Mouse (Mus musculus) thymus, postnatal 0 days (tissue): ENCODE measurements around the gene Ndufa8. TPM values are rescaled to one million over a fixed set of nuclear protein-coding genes. Genes with fewer than 3 reads are reported as not detected.

Experiments
- DNase-seq: peaks from one replicate; pipeline ENCODE4 v3.0.0-alpha.2; 2015; ENCODE audit warnings: low spot score
- polyA plus RNA-seq: library from polyadenylated mRNA; unstranded; fragments of >200 nt; fragmentation: Nextera tagmentation; extraction: Ambion mirVana; gene quantifications from 2 replicates; pipeline ENCODE4 v1.2.1, GENCODE M21; 2015

The Ndufa8 gene
- polyA plus RNA-seq, result 261 and 272 TPM in 2 replicates

DNA sequence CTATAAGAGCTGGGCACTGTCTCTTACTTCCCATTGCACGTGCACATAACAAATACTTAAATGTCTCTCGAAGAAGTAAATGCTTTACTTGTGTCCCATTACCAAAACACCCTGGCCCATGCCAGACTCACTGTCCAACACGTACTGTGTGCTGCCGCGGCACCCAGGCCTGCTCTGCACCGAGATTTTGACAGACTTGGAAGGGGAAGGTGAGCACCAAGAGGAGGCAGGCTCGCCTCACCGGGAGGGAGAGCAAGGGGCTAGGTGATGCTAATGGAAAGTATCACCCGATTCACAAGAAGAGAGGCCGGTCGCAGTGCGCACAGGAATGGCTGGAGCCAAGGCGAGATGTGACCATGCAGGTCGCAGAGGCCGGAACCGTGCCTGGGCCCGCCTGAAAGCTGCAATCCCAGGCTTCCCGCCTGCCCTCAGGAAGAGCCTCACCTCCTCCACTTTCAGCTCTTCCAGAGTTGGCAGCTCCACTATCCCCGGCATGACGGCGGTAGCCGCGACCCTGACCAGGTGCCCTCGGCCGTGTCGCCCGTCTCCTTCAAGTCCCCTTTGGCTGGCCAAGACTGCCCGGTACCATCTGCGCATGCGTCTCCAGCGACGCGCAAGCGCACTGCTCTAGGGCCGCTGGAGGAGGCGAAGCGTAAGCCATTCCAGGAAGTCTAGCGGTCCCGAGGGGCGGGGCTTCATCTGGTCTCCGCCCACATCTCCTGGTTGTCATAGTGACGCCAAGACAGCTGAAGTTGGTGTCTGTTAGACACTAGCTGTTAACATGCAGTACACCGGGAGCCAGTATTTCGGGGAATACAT is at the start of gene Ndufa8, which contains the start of gene Morn5:
Gene Ndufa8 (minus strand): TSS at position 659 of the 819 bp plus-strand sequence.
Gene Morn5 (plus strand): TSS at position 711 of the 819 bp plus-strand sequence.
- peak; percentile 98 for DNase-seq

DNA sequence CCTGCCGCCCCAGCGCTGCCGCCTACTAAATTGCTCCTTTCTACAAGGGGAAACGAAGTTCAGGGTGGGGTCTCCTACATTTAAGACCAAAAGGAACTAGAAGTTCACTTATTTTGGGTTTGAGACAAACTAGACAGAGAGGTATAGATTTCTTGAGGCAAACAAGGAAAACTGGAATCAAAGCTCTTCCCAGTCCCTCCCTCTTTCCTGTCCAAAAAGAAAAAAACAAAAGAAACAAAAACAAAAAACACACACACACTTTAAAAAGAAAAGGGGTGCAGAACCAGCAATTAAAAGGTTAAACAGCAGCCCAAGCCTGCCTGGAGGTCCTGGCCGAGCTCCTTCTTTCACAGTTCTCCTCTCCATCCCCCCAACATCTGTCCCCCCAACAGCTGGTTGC is 48.8 kb upstream of the Ndufa8 start:
- DNase-seq, result no peak

DNA sequence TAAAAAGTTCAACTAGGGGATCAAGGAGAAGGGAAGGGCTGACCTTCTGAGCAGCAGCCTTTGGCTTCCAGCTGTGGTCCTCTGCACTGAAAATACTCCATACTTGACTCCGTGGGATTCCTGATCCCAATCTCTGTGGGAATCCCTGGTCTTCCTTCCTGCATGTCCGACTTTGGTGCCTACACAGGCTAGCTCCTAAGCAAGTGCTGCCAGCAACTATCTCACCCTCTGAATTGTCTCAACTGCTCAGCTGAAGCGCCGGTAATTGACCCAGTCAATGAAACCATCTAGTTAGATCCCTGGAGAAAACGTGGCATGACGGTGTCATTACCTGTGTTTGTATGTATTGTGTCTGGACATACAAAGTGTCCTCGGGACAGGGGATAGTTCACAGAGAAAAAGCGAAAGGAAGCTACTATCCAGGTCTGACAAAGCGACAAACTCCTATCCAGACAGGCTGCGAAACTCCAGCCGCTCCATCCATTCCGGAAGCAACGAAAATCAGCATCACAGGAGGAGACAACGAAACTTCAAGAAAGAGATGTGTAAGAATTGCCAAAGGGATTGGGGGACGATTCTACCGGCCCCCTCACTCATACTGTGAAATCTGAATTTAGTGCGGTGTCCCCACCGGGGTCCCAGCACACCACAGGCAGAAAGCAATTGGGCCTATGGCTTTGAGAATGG is 48.1 kb upstream of the Ndufa8 start:
- no peak for DNase-seq

DNA sequence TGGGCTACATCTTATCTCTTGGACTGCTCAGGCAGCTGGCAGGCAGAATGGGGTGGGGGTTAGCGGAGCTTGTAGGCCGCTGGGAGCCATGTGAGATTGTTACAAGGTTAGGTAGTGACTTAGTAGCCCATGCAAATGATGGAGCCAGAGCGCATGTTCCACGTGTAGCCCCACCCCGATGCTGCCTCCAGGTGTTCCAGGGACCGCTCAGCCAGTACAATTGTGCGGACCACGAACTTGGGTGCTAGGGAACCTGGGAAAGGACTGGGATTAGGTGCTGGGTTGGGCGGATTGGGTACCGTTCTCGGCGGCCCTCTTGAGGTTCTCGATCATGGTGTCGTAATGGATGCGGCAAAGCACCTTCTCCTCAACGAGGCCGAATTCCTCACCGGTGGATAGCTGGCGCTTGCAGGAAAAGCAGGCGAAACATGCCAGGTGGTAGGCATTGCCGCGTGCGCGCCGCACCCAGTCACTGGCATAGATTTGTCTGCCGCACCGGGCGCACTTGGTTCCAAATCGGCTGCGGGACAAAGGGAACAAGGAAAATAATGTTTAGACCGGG is 44.8 kb upstream of the Ndufa8 start:
- no peak for DNase-seq

DNA sequence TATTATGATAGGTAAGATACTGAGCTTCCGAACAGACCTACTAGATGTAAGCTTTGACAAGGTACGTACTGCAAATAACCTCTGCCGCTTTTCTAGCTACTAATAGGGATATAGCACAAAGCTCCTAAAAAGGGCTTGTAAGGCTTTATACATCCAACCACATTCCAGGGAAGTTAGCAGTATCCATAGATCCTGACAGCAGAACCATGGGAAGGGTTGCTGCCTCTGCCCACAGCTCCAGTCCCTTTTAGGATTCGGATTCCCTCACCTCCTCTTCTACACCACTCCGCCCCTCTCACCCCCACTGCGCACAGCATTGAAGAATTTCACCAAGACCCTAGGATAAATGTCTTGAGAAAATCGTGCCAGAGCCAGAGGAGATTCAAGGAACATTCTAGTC is 44.1 kb upstream of the Ndufa8 start:
- DNase-seq, result no peak

DNA sequence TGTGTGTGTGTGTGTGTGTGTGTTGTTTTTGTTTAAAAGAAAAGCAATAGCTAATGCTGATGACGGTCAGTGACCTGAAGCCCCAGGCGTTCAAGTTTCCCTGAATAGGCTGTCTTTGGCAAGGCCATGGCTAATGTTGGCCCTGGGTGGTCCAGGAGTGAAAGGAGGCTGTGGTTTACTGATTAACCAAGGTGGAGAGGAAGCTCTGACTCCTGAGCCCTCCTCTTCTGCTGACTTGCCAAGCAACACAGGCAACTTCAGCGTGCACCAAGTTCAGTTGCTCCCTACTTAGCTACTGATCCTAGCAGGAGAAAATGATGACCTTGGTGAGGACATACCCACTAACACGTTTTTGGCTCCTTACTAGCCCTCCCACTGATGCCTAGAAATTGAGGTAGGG is 43.5 kb upstream of the Ndufa8 start:
- no peak for DNase-seq

DNA sequence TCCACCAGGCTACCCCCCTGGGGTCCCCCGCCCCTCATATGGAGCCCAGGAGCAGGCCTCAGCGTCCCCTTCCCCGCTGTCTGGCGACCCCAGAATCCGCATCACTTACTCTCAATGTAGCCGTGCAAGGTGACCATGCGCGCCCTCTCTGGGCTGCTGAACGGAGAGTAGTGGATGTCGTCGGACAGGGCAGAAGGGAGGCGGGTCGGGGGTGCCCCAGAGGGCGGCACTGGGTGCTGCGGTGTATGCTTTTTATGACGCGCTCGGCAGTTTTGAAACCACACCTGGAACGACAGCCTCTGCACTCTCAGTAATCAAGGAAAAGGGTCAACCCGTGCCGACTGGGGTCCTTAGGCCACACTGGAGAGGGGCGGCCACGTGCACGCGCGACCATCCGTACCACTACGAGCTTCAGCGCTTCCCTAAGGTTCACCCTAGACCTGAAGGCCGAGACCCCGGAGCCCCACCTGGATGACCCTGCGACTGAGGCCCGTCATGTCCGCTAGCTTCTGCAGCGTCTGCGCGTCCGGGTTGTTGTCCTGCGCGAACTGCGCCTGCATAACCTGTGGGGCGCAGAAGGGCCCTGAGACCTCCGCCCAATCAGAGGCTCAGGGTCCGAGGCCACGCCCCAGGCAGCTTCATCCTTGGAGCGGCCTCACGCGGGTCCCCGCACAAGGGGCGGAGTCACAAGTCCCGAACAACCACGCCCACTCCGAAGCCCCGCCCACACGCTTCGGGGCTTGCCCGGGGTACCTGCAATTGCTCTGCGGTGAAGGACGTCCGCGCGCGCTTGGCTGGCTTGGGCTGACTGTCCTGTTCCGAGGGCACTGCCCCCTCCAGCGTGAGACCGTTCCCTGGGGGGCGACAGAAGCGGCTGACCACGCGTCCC is 41.9 kb upstream of the Ndufa8 start:
- DNase-seq, result peak; percentile 52

DNA sequence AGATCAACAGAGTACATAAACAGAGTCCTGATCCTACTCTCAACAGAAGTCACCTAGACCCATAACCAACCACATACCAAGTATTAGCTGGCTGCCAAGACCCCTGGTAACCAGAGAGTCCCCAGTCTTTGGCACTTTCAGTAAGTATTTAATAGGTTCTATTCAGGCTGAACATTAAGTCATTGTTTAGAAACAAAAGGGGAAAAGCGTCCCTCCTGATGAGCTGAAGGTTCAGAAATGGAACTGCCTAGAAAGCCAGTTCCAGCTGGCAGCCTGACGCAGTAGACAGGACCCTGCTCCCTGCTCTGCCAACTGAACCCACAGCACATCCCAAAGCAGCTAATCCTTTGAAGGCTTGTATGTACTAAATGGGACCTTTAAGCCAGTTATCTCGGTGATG is 40.0 kb upstream of the Ndufa8 start:
- no peak for DNase-seq

DNA sequence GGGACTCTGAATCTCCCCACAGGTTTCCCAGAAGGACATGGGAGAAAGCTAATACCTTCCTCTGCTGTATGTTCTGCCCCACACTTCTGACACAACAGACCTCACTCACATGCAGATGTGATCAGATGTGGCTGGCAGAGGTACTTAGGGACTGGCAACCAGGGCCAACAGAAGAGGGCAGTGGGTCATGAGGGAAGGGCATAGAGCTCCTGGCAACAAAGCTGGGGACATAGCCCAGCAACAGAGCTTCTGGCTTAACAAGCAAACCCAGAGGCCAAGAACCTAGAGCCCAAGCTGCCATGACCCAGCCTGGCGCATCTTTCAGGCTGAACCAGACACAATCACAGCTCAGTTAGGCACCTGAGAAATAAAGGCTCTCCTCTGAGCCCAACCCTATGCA is 35.8 kb upstream of the Ndufa8 start:
- no peak for DNase-seq

DNA sequence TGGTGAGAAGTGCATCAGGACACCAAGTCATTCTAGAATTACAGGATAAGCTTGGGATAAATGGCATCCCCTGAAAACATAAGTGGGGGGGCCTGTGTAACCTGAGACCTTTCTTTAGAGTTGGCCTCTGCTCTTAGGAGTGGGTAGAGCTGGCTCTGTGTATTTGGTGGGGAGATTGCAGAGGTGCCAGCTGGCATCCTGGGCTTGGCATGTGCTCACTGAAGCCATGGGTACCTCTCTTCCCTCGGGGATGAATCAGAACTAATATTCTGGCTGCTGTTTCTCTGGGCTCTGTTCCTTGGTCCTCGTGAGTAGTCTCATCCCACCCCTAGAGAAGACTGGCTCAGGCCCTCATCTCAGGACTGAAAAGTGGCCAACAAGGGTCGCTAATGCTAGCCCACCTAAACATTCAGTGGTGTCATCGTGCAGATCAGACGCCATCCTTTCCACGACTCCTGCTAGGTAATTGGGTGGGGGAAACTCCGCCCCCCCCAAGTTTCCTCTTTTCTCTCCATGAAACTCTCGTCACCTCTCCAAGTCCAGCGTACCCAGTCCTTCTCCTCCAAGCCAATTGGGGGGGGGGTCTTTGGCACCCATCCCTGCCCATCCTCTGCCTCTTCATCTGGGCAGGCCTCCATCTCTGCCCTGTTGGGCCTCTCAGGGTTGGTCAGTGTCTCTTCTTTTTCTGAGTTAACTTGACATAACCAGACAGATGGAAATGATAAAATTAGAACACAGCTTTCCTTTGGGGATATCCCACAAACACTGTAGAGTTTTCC is 33.8 kb upstream of the Ndufa8 start:
- no peak for DNase-seq

DNA sequence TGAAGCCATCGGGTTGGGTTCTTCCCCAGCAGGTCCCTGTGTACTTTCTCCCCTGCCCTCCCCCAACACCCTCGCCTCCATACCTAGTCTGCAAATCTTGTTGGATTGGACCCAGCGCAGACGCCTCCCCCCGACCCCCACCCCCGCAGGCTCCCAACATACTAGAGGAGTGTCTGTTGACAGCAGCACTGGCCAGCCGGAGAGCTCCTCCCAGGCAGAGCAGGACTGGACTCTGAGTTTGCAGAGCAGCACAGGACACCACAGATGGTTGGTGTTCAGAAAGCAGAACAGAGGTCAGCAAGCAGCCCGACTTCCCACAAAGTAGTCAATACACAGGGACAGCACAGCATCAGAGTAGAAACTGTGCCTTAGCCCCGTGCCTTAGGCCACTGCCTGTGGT is 32.2 kb upstream of the Ndufa8 start:
- no peak for DNase-seq

DNA sequence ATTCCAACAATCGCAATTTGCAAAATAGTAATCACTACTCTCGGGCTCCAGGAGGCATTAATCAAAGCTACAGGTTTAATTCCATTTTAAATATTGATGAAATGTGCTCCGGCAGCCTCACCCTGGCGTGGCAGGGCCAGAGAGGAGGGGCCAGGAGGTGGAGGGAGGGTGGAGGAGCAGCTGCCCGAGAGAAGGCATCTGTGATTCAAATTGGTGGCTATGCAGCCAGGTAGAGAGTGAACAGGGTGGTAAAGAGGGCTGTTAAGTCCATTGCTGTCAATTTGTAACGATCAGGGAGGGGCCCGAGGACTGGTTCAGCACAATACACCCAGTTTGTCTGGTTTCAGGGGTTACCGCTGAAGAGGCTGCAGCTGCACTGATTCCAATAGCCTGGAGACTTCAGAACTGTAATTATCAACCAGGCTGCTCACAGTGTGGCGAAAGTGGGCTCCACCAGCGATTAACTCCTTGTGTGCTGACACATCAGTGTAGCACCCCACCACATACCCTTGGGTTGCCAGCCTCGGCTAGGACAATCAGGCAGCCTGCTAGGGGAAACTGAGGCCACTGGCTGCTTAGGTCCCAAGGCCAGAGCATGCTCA is 28.1 kb upstream of the Ndufa8 start:
- DNase-seq, result no peak

DNA sequence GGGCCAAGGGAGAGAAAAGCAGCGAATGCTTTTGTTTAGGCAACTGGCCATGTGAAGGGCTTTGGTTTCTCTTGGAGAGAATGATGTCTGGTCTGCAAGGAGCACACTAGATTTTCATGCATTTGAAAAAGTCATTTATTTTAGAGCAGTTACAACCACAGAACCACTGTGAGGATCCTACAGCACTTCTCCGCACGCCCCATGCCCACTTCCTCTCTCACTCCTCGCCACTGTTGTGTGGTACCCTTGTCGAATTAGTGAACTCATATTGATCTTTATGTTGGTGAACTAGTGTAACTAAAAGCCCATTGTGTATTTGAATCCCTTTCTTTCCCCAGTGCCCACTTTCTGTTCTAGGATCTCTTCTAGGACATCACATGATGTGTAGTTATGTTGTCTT is 26.0 kb upstream of the Ndufa8 start:
- DNase-seq, result no peak

DNA sequence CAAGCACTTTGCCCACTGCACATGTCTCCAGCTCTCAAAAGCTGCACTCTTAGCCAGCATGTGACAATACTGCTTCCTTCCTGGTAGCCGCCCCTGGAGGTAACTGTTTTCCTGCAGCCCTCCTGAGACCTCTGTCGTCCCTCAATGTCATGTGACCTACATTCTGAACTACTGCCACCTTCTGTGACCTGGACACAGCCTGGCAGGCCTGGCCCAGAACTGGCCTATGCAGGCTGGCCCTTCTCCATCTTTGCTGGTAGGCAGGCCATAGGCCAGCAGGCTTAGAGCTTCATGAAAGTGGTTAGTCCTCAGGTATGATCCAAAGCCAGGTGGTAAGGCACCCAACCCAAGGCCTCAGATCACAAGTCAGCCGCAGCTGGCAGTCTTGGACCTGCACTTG is 24.6 kb upstream of the Ndufa8 start:
- no peak for DNase-seq

DNA sequence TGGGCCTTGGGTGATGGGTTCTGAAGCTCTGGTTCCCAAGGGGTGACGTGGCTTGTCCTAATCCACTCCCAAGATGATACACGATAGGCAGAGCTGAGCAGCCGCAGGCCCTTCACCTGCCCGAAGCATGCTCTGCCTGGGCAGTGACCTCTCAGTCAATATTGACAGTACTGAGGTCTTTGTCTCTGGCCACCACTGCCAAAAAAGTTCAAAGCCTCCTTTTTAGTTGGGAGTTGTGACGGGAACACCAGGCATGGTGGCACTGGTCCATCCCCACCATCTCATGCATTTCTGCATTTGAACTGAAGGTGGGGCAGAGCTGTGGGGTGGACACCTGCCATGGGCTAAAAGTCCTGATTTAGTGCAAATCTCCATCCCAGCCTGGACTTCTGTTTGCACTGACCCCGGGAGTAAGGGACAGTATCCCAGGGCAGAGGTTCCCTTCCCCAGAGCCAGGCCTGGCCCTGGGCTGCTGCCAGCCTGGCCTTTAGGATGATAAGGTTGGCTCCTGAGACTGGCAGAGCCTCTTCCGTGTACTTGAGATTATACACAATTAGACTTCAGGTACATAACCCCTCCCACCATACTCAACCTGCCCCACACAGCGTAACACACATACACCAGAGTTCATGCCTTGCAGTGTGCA is 22.6 kb upstream of the Ndufa8 start:
- DNase-seq, result no peak

DNA sequence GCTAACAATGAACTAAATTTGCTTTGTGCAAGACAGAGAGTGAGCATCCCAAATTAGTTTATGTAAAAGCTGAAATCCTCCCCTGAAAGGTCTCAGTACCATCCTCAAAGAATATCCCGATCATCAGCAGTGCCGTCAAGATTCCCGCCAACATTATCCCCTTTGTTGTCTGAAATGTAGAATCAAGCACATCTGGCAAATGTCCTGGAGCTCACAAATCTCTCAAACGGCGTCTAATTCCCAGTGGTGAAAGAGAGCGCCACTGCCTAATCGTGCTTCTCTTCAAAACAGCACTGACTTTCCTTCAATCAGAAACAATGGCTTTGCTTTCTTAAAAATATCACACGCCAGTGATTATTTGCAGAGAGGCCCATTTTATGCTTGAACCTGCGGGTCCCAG is 17.9 kb upstream of the Ndufa8 start:
- DNase-seq, result no peak

DNA sequence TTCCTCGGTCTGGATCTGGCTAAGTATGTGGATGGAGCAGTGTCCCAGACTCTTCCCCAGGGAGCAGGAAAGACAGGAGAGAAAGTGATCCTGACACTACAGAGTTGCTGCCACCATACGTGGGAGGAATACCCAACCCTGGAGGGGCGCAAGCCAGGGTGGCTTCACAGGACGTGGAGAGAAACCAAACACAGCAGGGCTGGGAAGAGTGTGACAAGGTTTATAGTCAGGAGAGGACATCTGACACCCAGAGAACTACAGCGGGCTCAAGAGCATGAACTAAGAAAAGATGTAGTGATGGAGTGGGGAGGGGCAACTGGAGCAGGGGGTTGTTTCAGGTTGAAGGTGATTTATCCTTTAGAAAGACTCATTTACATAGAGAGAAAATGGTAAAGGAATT is 12.2 kb upstream of the Ndufa8 start:
- no peak for DNase-seq

DNA sequence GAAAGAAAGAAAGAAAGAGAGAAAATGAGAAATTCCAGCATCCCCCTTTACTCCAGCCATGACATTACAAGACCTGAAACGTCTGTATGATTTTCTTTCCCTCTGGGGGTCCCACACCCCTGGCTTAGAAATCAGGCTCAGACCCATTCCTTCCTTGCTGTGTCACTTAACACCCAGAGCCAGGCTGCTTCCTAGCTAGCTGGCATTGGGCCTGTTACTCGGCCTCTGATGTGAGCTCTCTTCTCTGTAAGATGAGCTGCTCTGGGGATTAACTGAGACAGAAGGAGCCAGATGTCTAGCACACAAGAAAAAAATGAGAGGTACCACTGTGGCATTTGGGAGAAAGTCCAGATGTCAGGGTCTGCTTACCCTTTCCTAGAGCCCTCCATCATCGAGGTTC is 7.0 kb upstream of the Ndufa8 start:
- no peak for DNase-seq

DNA sequence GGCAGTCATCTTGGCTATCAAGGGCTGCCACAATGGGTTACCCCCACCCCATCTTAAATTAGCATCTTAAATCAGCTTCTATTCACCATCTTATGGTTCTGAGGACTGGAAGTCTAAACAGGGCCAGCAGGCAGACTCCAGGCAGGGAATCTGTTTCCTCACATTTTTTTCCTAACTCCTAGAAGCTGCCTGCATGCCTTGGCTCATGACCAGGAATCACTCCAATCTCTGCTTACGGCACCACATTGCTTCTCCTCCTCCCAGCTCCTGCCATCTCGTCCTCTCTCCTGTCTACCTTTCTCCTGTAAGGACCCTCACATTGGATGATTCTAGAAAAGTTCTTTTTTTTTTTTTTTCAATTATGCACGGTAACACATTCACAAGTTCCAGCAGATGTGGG is 4.0 kb upstream of the Ndufa8 start:
- DNase-seq, result no peak

DNA sequence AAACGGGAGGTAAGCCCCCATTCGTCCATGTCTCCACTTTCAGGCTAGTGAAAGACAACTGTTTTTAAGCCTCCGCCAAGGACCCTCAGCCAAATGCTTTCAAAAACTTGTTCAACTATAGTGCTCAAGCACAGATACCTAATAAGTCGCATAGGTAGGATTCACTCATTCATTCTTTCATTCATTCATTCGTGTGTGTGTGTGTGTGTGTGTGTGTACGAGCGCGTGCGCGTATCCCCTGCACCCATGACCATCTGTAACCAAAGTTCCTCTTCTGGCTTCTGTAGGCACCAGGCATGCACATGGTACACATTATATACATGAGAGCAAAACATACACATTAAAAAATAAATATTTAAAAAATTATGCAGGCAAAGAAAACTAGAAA is 355 bp upstream of the Ndufa8 start:
- DNase-seq, result no peak
